Mouse (Mus musculus): ENCODE measurements around the gene Gfi1b. TPM values are rescaled to one million over a fixed set of nuclear protein-coding genes. Genes with fewer than 3 reads are reported as not detected.
A peak's percentile ranks its signal among the peaks of the same experiment; 100 is the strongest.

The Gfi1b gene
- polyA plus RNA-seq, 1 experiment from 2014 or later: not detected

DNA sequence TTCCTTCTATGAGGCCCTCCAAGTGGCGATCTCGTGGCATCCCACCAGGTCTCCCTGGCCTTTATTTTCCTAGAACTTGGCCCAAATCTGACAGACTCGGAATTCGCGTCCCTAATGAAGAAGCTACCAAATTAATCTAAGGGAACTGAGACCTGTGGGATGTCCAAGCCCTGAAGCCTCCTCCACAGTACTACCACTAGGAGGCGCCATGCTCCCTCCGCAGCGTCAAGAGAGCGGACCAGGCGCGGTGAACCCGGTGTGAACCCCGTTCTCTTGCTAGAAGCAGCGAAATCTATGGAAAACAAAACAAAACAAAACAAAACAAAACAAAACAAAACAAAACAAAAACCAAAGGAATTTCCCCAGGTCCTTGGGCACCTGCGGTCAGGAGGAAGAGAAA lies 29.0 kb downstream of the Gfi1b start:
- H3K36me3 ChIP-seq: no peaks in the 10 kb centered on the region
- peaks cover 3% of the 10 kb centered on the region; the same call in 1 of the 2 replicates for H3K27me3 ChIP-seq (replicated peaks)
- no peak for ATAC-seq (ENCODE audit: low FRiP score)
- H3K4me1 ChIP-seq: no peaks in the 10 kb centered on the region
- H3K27ac ChIP-seq (replicated peaks): no peak overlapping the region
- H3K4me3 ChIP-seq (replicated peaks): no peak overlapping the region
- no peak overlapping the region for H3K9ac ChIP-seq (replicated peaks)
- no peaks in the 10 kb centered on the region for H3K9me3 ChIP-seq (replicated peaks)
- 7% methylated on average over 15 of the region's 15 CpGs for WGBS
- H3K4me2 ChIP-seq: no peak overlapping the region

DNA sequence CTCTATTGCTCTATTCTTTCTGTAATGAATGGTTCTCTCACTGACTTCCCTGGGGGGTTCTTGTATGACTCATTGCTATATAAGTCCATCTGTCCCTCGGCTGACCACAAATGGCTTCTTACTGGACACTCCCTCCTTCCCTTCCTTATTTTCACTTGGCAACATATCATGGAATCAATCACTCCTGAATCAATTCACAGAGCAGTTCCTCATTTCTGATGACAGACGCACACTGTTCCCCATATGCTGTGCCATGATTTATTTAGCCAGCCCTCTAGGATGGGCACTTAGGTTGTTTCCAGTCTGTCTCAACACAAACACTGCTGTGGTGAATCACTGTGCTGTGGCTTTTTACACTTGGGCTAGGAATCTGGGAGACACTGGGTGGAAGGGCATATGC lies 30.3 kb downstream of the Gfi1b start:
- peaks cover 3% of the 10 kb centered on the region; the same call in 1 of the 2 replicates for H3K27me3 ChIP-seq (replicated peaks)
- H3K4me1 ChIP-seq: no peaks in the 10 kb centered on the region
- ATAC-seq (ENCODE audit: low FRiP score): no peak
- no peaks in the 10 kb centered on the region for H3K9me3 ChIP-seq (replicated peaks)
- no peak overlapping the region for H3K4me2 ChIP-seq
- 69% methylated on average over 2 of the region's 2 CpGs for WGBS
- H3K27ac ChIP-seq (replicated peaks): no peak overlapping the region
- H3K4me3 ChIP-seq (replicated peaks): no peak overlapping the region
- H3K36me3 ChIP-seq: no peaks in the 10 kb centered on the region
- H3K9ac ChIP-seq (replicated peaks): no peak overlapping the region

DNA sequence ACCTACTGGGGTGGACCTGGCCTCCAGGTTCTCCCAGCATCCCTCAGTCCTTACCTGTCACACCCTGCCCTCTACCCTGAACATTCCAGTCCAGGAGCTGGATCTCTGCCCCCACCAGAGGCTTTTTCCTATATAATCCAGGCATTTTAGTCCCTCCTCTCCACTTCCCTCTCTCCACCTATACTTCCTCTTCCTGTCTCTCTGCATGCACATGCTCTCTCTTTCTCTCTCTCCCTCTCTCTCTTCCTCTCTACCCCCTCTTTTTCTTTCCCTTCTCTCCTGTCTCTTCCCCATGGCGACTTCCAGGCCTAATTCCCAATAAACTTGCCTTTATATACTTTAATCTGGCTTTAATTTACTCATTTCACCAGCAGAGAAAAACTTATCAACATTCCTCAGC lies 33.2 kb downstream of the Gfi1b start:
- Histone ChIP-seq H3K9me3 (replicated peaks) (no peaks in the 10 kb centered on the region), H3K9ac (replicated peaks) (no peak overlapping the region), H3K27ac (replicated peaks) (no peak overlapping the region), H3K27me3 (replicated peaks) (no peaks in the 10 kb centered on the region; the same call in 1 of the 2 replicates), H3K4me1 (peaks cover 4% of the 10 kb centered on the region), H3K4me3 (replicated peaks) (no peak overlapping the region), H3K36me3 (no peaks in the 10 kb centered on the region), H3K4me2 (no peak overlapping the region)
- no peak for ATAC-seq (ENCODE audit: low FRiP score)
- WGBS: 33% methylated on average over 1 of the region's 1 CpGs

DNA sequence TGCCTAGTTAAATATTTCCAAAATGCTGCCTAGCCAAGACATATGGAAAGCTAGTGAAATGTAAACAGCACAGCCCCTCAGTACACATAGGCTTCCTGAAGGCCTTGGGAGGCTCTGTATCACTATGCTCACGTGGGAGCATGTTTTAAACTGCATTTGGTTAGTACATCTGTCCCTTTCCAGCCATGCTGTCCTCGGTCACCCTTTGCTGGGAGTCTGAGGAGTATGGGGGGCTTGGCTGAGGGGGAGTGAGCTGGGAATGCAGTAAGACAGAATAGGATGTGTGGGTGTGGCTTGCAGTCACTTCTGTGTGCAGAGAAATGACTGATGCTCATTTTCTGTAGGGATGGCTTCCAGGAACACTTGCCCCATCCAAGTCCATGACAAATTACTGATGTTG lies 36.1 kb downstream of the Gfi1b start:
- 55% methylated on average over 2 of the region's 2 CpGs for WGBS
- H3K9me3 ChIP-seq (replicated peaks): no peaks in the 10 kb centered on the region
- no peak overlapping the region for H3K9ac ChIP-seq (replicated peaks)
- H3K27ac ChIP-seq (replicated peaks): no peak overlapping the region
- H3K4me1 ChIP-seq: peaks cover 26% of the 10 kb centered on the region
- H3K36me3 ChIP-seq: no peaks in the 10 kb centered on the region
- no peak overlapping the region for H3K4me3 ChIP-seq (replicated peaks)
- H3K27me3 ChIP-seq (replicated peaks): no peaks in the 10 kb centered on the region
- no peak overlapping the region for H3K4me2 ChIP-seq
- no peak for ATAC-seq (ENCODE audit: low FRiP score)

DNA sequence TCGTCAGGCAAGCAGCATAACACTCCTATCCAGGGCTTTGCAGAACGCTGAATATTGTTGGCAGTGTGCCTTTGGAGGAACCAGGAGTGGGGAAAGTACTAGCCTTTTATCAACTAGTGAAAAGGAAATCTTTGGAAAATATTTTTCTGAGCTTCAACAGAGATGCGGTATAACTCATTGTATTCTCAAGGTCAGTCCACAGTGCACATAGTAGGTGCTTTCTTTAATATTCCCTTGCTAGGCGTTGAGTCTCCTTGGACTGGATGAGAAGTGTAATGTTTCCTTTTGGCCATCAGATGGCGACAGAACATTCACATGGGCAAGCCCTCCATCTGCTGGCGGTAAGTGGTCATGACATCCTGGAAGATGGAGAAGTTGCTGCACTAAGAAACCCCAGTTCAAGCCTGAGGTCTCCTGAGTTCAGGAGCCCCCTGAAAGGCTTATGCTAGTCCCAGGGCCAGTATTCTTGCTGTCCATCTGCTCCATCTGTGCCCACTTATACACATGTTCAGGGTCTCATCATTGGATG lies 36.7 kb downstream of the Gfi1b start:
- H3K36me3 ChIP-seq: no peaks in the 10 kb centered on the region
- no peak overlapping the region for H3K27ac ChIP-seq (replicated peaks)
- no peaks in the 10 kb centered on the region for H3K27me3 ChIP-seq (replicated peaks)
- no peak overlapping the region for H3K9ac ChIP-seq (replicated peaks)
- H3K4me3 ChIP-seq (replicated peaks): no peak overlapping the region
- 18% methylated on average over 6 of the region's 6 CpGs for WGBS
- H3K9me3 ChIP-seq (replicated peaks): no peaks in the 10 kb centered on the region
- ATAC-seq (ENCODE audit: low FRiP score): no peak
- no peak overlapping the region for H3K4me2 ChIP-seq
- peaks cover 27% of the 10 kb centered on the region for H3K4me1 ChIP-seq

DNA sequence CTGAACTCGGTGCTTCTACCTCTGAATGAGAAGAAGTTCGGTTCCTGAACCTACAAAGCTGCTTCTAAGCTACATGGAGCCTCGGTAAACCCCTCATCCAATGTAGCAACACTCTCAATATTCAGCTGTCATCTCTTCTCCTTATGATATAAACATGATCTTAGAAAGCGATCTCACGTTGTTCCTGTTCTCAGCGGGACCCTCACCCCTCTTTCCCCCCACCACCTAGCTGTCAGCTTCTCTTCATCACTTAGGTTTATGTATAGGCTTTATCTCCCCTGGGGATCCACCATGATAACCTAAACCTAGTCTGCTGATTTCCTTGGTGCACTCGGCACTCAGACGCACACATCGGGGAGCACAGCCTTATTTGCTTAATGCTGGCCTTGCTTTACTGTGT lies 38.1 kb downstream of the Gfi1b start, which contains the start of gene Gtf3c5:
Gene Gtf3c5, minus strand, starts transcription at position 101 of the 400 bp plus-strand sequence.
- Histone ChIP-seq H3K36me3 (peaks cover 13% of the 10 kb centered on the region), H3K4me1 (peaks cover 27% of the 10 kb centered on the region), H3K4me3 (replicated peaks) (peak within 1 kb of the TSS; percentile 79), H3K27ac (replicated peaks) (peak within 1 kb of the TSS; percentile 98), H3K27me3 (replicated peaks) (no peaks in the 10 kb centered on the region), H3K9me3 (replicated peaks) (no peaks in the 10 kb centered on the region), H3K4me2 (peak within 1 kb of the TSS; percentile 71), H3K9ac (replicated peaks) (peak within 1 kb of the TSS; percentile 71)
- 77% methylated on average over 9 of the region's 9 CpGs for WGBS
- no peak for ATAC-seq (ENCODE audit: low FRiP score)

DNA sequence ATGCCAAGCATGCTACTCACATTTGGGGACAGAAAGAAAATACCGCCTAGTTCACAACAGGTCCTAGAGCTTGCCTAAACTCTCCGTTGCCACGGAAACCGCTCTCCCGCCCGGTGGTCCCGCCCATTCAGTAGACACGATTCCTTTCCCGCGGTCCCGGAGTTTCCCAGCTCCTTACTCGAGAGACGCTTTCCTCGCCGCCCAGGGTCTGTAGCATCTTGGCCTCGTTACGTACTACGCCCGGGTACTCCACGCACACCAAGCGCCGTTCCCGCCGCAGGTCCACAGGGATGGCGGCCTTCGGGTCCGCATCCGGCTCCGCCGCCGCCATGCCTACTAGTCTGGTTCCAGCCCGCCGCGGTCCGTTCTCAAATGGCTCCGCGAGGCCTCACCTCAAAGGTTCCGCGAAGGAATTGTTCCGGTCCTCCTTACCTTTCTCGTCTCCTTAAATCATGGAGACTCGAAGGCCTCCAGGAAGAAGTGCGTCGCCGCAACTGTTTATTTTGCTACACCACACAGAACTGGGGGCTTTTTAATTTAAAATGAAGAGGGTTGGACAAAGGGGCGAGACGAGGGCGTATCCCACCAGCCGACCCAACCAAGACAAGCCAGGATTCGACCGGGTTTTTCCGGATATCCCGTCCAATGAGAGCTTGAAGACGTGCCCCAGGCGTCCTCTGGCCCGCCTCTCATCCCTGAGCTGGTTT lies 39.0 kb downstream of the Gfi1b start:
- Histone ChIP-seq H3K4me1 (peaks cover 27% of the 10 kb centered on the region), H3K27ac (replicated peaks) (peak overlapping the region; percentile 98), H3K27me3 (replicated peaks) (no peaks in the 10 kb centered on the region), H3K36me3 (peaks cover 22% of the 10 kb centered on the region), H3K4me3 (replicated peaks) (peak overlapping the region; percentile 79), H3K9ac (replicated peaks) (peak overlapping the region; percentile 71), H3K9me3 (replicated peaks) (no peaks in the 10 kb centered on the region), H3K4me2 (peak overlapping the region; percentile 71)
- ATAC-seq (ENCODE audit: low FRiP score): peak; percentile 94
- WGBS: under 1% methylated on average over 56 of the region's 56 CpGs

DNA sequence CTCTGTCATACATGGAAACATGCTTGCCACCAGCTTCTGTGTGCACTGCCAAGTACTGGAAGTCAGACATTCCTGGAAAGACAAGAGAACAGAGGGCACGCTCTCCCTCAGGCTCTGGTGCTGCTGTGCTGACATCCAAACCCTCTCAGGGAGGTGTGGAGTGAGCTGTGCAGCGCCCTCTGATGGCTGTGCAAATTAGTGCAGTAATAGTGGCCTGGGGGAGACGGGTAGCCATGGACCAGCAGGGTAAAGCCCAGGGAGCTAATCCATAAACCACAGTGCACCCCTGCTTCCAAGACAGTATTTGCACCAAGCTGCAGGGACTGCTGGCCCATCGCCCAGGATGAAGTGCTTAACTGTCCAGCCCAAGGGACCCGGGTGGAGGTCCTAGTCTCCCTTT lies 43.8 kb downstream of the Gfi1b start:
- no peaks in the 10 kb centered on the region for H3K27me3 ChIP-seq (replicated peaks)
- 73% methylated on average over 5 of the region's 5 CpGs for WGBS
- no peak overlapping the region for H3K27ac ChIP-seq (replicated peaks)
- no peak for ATAC-seq (ENCODE audit: low FRiP score)
- peaks cover 18% of the 10 kb centered on the region for H3K4me1 ChIP-seq
- H3K9me3 ChIP-seq (replicated peaks): no peaks in the 10 kb centered on the region
- H3K4me2 ChIP-seq: no peak overlapping the region
- H3K36me3 ChIP-seq: peaks cover 64% of the 10 kb centered on the region
- H3K4me3 ChIP-seq (replicated peaks): no peak overlapping the region
- H3K9ac ChIP-seq (replicated peaks): no peak overlapping the region

DNA sequence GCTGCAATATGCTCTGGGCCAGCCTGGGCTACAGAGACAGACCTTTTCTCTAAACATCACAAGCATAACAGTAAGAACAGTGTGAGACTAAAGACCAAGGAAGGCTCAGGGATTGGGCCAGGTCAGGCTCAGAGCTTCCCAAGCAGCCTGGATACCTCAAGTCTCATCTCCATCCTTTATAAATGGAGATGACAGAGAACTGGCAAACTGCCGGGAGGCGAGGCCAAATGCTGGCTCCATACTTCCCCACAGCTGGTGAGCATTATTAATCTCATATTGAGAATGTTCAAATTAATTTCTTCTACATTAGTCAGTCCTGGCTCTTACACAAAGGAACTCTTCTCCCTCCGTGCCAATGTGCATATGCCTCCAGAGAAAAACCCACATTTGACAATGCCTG lies 45.0 kb downstream of the Gfi1b start:
- Histone ChIP-seq H3K9ac (replicated peaks) (no peak overlapping the region), H3K4me3 (replicated peaks) (no peak overlapping the region), H3K36me3 (peaks cover 76% of the 10 kb centered on the region), H3K4me1 (peaks cover 12% of the 10 kb centered on the region), H3K9me3 (replicated peaks) (no peaks in the 10 kb centered on the region), H3K27ac (replicated peaks) (no peak overlapping the region), H3K4me2 (no peak overlapping the region), H3K27me3 (replicated peaks) (no peaks in the 10 kb centered on the region)
- 87% methylated on average over 3 of the region's 3 CpGs for WGBS
- no peak for ATAC-seq (ENCODE audit: low FRiP score)

DNA sequence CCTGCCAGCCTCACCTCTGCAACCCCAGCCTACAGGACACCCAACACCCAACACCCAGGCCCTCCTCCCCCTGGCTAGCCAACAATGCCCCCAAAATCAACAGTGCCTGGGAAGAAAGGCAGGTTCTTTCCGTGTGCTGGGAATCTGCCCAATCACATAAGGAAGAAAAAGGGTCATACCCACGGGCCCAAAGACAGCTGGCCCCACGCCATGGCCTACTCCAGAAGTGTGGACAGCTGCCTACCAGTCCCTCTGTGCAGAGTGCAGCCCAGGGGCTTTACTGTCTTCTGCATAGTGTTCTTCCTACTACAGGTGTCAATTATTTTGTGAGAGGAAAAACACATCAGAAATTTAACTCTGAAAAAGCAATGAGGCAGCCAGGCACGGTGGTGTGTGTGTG lies 46.4 kb downstream of the Gfi1b start:
- Histone ChIP-seq H3K9ac (replicated peaks) (no peak overlapping the region), H3K36me3 (peaks cover 90% of the 10 kb centered on the region), H3K4me2 (no peak overlapping the region), H3K27me3 (replicated peaks) (no peaks in the 10 kb centered on the region), H3K4me3 (replicated peaks) (no peak overlapping the region), H3K4me1 (no peaks in the 10 kb centered on the region), H3K9me3 (replicated peaks) (no peaks in the 10 kb centered on the region), H3K27ac (replicated peaks) (no peak overlapping the region)
- WGBS: 86% methylated on average over 4 of the region's 4 CpGs
- no peak for ATAC-seq (ENCODE audit: low FRiP score)

DNA sequence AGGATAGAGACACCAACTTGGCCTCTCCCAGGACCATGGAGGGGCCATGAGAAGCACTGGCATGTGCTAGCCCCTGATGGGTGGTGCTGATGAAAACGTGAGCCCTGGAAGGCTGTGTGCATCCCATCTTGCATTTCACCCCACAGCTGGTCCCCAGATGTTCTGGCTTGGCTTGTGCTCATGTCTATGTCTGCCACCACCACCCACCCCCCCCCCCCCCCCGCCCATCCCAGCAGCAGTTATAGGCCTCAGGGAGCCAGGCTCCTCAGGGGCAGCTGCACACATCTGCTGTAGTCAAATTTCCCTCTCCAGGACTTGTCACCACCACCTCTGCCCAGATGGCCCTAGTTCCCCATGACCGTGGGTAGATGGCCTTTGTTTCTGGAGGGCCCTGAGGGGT lies 51.9 kb downstream of the Gfi1b start:
- Histone ChIP-seq H3K9ac (replicated peaks) (no peak overlapping the region), H3K4me1 (no peaks in the 10 kb centered on the region), H3K9me3 (replicated peaks) (no peaks in the 10 kb centered on the region), H3K36me3 (peaks cover 92% of the 10 kb centered on the region), H3K27me3 (replicated peaks) (no peaks in the 10 kb centered on the region), H3K4me2 (no peak overlapping the region), H3K4me3 (replicated peaks) (no peak overlapping the region), H3K27ac (replicated peaks) (no peak overlapping the region)
- no peak for ATAC-seq (ENCODE audit: low FRiP score)
- 73% methylated on average over 3 of the region's 3 CpGs for WGBS

DNA sequence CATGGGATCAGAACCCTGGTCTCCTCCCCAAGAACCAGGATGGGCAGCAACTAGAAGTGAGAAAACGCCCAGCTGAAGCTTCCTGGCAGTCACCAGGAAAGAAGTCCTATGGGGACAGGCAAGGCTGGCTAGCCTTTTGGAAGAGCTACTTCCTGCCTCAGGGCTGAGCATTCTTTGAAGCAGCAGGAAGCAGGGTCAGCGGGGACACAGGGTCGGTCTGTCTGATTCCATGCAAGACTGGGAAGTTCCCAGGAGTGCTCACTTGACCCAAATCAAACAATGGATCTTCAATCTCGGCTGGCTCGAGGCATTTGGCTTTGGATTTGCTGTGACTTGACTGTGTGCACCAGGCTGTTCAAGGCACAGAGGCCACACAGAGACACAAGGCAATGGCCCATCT lies 55.2 kb downstream of the Gfi1b start:
- Histone ChIP-seq H3K9ac (replicated peaks) (no peak overlapping the region), H3K27ac (replicated peaks) (no peak overlapping the region), H3K4me3 (replicated peaks) (no peak overlapping the region), H3K36me3 (peaks cover 62% of the 10 kb centered on the region), H3K27me3 (replicated peaks) (no peaks in the 10 kb centered on the region), H3K4me1 (no peaks in the 10 kb centered on the region), H3K9me3 (replicated peaks) (no peaks in the 10 kb centered on the region), H3K4me2 (no peak overlapping the region)
- 78% methylated on average over 5 of the region's 5 CpGs for WGBS
- no peak for ATAC-seq (ENCODE audit: low FRiP score)
